Mouse (Mus musculus): ENCODE data around the gene Acvr1b.

Acvr1b gene

DNA sequence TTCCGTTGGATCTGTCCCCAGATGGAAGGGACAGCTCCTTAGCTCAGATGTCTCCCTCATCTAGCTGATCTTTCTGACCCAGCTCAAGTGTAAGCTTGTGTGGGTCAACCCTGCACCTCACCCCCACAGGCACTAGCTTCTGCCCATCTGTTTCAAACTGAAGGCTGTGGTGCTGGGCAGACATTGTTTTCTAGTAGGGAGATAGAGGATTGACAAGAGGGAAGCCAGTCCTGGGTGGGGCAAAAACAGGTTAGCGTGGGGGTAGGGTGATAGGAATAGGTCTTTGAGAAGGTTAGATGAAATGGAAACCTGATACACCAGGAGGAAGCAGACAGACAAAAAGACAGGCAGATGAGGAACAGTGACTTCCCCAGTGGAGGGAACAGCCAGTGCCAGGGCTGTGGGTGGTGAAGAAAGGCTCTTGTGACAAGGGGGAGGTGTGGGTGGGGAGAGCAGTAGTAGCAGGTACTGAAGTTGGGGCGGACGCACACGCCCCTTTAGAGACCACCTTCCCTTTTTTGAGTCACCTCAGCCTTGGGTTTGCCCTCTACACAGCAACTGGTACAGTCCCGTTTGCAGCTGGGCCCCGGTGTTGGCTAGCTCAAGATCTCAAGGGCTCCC lies 82.1 kb downstream of the Acvr1b start:
- DNase-seq: no peak

- no peak for DNase-seq
These were observed 82.8 kb downstream of the Acvr1b start for GRCm38 (mm10) chr15:101256463-101257206.

DNA sequence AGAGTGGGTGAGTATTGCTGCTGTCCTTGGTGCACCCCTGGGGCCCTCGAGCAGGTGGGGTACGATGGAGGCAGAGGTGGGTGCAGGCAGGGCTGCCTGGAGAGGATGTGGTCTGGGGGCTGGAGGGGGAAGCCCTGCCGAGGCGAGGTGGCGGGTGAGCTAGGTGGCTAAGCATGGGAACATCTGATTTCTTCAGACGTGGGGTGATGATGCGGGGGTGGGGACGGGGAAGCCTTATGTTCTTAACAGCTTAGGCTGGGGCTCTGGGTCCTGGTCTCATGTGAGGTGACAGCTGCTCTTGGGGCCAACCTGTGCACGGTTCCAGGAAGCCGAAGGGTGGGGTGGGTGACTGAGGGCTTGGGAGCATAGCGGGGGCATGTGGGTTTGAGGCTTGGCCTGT lies 84.6 kb downstream of the Acvr1b start:
- no peak for DNase-seq

- no peak for DNase-seq
These were observed 86.1 kb downstream of the Acvr1b start for GRCm38 (mm10) chr15:101259922-101260321.

- DNase-seq: peak in 1 of 2 experiments; percentile 52
These were observed 86.5 kb downstream of the Acvr1b start for GRCm38 (mm10) chr15:101260387-101260786.

DNA sequence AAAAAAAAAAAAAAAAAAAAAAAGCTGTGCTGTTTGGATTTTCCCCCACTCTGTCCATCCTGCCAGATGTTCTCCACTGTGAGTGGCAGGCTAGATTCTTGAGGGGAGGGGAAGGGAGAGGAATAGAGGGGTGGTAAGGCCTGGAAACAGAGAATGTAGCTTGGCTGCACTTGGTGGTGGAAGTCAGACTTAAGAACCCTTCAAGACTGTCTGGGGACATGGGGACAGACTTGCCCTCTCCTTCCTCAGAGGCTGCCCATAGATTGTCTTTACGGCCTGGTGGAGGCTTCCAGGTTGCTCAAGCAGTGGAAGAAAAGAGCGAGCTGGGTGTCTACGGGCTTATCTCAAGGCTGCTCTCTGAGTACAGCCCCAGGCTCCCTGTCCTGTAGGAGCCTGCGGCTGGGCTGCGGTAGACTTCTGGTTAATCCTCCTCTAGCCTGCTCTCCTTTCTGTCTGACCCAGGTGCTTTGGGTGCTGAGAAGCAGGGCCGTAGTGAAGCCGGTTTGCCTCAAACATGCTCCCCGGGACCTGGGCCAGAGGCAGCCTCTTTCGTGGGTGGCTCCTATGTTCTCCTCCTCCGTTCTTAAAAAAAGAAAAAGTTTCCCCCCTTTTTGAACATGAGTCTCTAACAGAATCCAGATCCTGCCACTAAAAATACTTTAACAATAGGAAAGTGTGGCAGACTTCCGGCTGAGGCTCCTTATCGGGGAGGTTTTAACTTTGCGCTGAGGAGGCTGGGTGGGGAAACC lies 87.2 kb downstream of the Acvr1b start:
- DNase-seq: no peak

DNA sequence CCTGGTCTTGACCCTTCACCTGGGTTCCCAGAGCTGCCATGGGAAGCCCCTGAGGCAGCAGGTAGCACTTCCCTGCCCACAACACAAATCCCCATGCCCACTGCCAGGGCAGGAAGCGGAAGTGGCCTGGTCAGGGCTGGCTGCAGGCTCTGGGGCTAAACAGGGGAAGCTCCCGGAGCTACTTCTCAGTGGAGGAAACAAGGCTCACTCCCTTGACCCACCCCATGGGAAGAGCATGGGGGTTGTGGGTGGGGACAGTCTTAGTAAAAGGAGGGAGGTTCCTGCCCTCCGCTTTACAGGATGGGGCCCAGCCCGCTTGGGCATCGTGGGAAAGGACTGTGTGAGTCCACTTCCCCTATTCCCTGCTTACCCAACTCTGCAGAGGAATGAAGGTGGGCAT lies 88.6 kb downstream of the Acvr1b start:
- DNase-seq: no peak

Data from cerebellum, adult 18-20 months (tissue).